7 mouse cellular contexts compared by ENCODE assay signal in genomic region chr7:19603849-19604605, GRCm38 (mm10). TPM values are rescaled to one million over a fixed set of nuclear protein-coding genes. Genes with fewer than 3 reads are reported as not detected.
DNase-seq lines count a peak whose midpoint lies in the region; ATAC-seq lines count a peak whose summit lies in the region.

TSS of gene Clasrp (minus strand) at chr7:19604486.

- ATAC-seq in intestine, embryonic 16.5 days, result peak; percentile 92
- peak; percentile 93 for ATAC-seq in midbrain, embryonic 11.5 days (ENCODE audit: low FRiP score)

- H3K36me3 ChIP-seq in intestine, embryonic 16.5 days (ENCODE audit: control insufficient read depth, insufficient read depth, low read length), result peaks cover 7% of the 10 kb centered on the region; the same call in 1 of the 2 replicates
- H3K36me3 ChIP-seq in midbrain, embryonic 11.5 days (ENCODE audit: control insufficient read depth, insufficient read depth, low read length), result peaks cover 8% of the 10 kb centered on the region

- peaks cover 19% of the 10 kb centered on the region for H3K4me1 ChIP-seq in intestine, embryonic 16.5 days (ENCODE audit: control insufficient read depth, insufficient read depth, low read length)
- peaks cover 12% of the 10 kb centered on the region for H3K4me1 ChIP-seq in midbrain, embryonic 11.5 days (ENCODE audit: control insufficient read depth, insufficient read depth, low read length)

- peak; percentile 98 for DNase-seq in adrenal gland, adult 2 months
- peak; percentile 89 for DNase-seq in embryo, embryonic 11.5 days (ENCODE audit: low read depth, low spot score)
- peak; percentile 90 to 96 for DNase-seq in gastrocnemius, postnatal 4 days (ENCODE audit: low spot score in 2 of 2)
- DNase-seq in left cerebral cortex, postnatal 36 days (ENCODE audit: low spot score in 2 of 2), result peak; percentile 92
- DNase-seq in midbrain, embryonic 11.5 days (ENCODE audit: low spot score, missing footprints), result peak; percentile 99
- DNase-seq in skeletal muscle tissue, adult 2 months (ENCODE audit: low read depth, low spot score), result peak; percentile 92

- peak within 1 kb of the TSS; percentile 98 for H3K9ac ChIP-seq in intestine, embryonic 16.5 days (ENCODE audit: low read depth, low read length)
- H3K9ac ChIP-seq in midbrain, embryonic 11.5 days (ENCODE audit: low read length), result peak within 1 kb of the TSS; percentile 96

- H3K27me3 ChIP-seq in intestine, embryonic 16.5 days (replicated peaks; ENCODE audit: control insufficient read depth, insufficient read depth, low read length), result no peaks in the 10 kb centered on the region
- H3K27me3 ChIP-seq in midbrain, embryonic 11.5 days (ENCODE audit: control insufficient read depth, insufficient read depth, low read length), result no peaks in the 10 kb centered on the region

- under 1% methylated on average over 57 of the region's 57 CpGs for WGBS in intestine, embryonic 16.5 days
- 1% methylated on average over 56 of the region's 57 CpGs for WGBS in midbrain, embryonic 11.5 days

- peak within 1 kb of the TSS; percentile 70 for H3K4me2 ChIP-seq in intestine, embryonic 16.5 days (ENCODE audit: low read depth, low read length)
- H3K4me2 ChIP-seq in midbrain, embryonic 11.5 days, result peak within 1 kb of the TSS; percentile 94

- H3K9me3 ChIP-seq in intestine, embryonic 16.5 days (ENCODE audit: control insufficient read depth, low read length), result no peaks in the 10 kb centered on the region
- no peaks in the 10 kb centered on the region for H3K9me3 ChIP-seq in midbrain, embryonic 11.5 days (ENCODE audit: control insufficient read depth, low read length)

- peak within 1 kb of the TSS; percentile 80 for H3K27ac ChIP-seq in intestine, embryonic 16.5 days (ENCODE audit: low read length)
- H3K27ac ChIP-seq in midbrain, embryonic 11.5 days (ENCODE audit: low read depth, low read length), result peak within 1 kb of the TSS; percentile 65; the same call in 1 of the 2 replicates

- peak within 1 kb of the TSS; percentile 94 for H3K4me3 ChIP-seq in intestine, embryonic 16.5 days (ENCODE audit: low read length)
- H3K4me3 ChIP-seq in midbrain, embryonic 11.5 days (ENCODE audit: low read depth, low read length), result peak within 1 kb of the TSS; percentile 97

- intact Hi-C loops in left cerebral cortex, postnatal 36 days (cut with DNase I), result no loop called here

RNA-seq across cellular contexts. Expression of gene Clasrp, which starts in this region (rescaled TPM):
- 10 to 100 TPM; 34.4 to 37.3 TPM for total RNA-seq in adrenal gland, adult 2 months (2021)
- polyA plus RNA-seq in adrenal gland, adult 2 months (2012; rRNA removed), result 280 and 380 TPM in 2 replicates
- 10 to 100 TPM; 29.9 to 32.8 TPM for total RNA-seq in gastrocnemius, postnatal 4 days (2021)
- polyA plus RNA-seq in intestine, embryonic 16.5 days (2015; fragmentation: Nextera tagmentation; extraction: Ambion mirVana), result 30.3 and 32.5 TPM in 2 replicates
- total RNA-seq in left cerebral cortex, postnatal 36 days (2021), result 100 to 1,000 TPM in 1 of 2 experiments, 10 to 100 TPM in 1; 65.1 to 110 TPM
- 44.6 and 46.1 TPM in 2 replicates for polyA plus RNA-seq in midbrain, embryonic 11.5 days (2014; fragmentation: Nextera tagmentation; extraction: Ambion mirVana)

Comparison
In these comparisons a context has a peak if more than half of its experiments do, and no peak if none do; other contexts are left out.
1. Peak in every context shown above with its lines: DNase-seq, ATAC-seq, H3K4me3 ChIP-seq and H3K27ac ChIP-seq.